Mouse (Mus musculus): ENCODE results near the gene Ahdc1.

- TF ChIP-seq POLR2A (IDR thresholded peaks at IDR 0.05; ENCODE audit: insufficient read length, low read depth) = no peak
- no peak for TF ChIP-seq MAX (IDR thresholded peaks at IDR 0.05; ENCODE audit: low read depth)
- TF ChIP-seq E2F4 (IDR thresholded peaks at IDR 0.05; ENCODE audit: insufficient read depth) = no peak
- no peak for TF ChIP-seq TCF3 (IDR thresholded peaks at IDR 0.05; ENCODE audit: insufficient read length, low read depth)
- TF ChIP-seq TCF12 (IDR thresholded peaks at IDR 0.05; ENCODE audit: insufficient read depth, poor library complexity, severe bottlenecking) = no peak
- no peak for TF ChIP-seq CEBPB (IDR thresholded peaks at IDR 0.05; ENCODE audit: insufficient read depth, poor library complexity, severe bottlenecking)
These were observed 7.3 kb downstream of the Ahdc1 start for GRCm38 (mm10) chr4:133018263-133018798.

All from myocyte (in vitro differentiated cells).